Mouse (Mus musculus) spleen, postnatal 14 days (tissue): ENCODE measurements around the gene Erc2.

Experiments used
- DNase-seq, 2 experiments: peaks; one replicate each; pipeline ENCODE4 v3.0.0; 2021 to 2022; ENCODE audit warnings: low spot score in 2 of 2

Erc2 gene

GRCm38 (mm10) chr14:28441240-28441967, 819.2 kb downstream of the Erc2 start:
- no peak for DNase-seq

DNA sequence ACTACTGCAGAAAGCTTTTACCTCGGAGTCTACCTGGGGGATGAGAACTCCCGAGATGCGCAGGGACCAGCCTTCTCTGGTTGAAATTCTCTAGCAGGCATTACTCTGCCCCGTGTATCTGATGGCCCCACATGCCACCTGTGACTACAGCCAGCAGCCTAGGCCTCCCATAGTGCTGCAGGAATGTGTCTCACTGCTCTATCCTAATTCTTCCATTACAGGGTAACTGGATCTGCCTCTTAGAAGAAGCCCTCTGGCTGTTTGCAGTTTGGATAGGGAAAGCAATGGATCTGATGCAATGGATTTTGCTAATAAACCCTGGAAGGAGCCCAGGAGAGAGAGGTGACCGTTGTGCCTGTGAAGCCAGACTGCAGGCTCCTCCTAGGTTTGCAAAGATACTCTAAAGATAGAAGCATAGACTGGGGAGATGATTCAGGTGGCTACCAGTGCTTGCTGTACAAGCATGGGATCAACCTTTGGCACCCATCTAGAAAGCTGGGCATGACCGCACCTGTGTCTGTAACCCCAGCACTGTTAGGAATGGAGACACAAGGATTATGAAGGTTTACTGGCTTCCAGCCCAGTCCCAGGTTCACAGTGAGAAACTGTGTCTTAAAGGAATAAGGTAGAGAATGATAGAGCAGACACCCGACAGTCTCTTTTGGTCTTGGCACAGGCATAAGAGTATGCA, 821.2 kb downstream of the Erc2 start:
- DNase-seq, result no peak

DNA sequence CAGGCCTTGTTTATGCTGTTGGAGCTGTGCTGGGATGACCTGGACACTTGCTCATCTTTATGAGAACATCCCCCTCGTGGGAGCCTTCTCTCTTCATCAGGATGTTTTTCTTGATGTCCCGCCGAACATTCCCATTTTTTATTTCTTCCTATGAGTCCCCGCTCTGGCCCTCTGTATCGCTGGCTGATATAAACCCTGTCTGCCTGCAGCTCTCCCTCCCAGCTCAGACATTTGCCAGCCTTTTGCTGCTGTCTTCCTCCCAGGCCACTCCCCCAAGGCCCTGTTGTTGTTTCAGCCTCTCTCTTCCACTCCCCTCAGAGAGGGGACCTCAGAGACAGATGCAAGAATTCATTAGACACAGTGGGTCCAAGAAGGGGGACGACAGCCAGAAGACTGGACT, 823.5 kb downstream of the Erc2 start:
- DNase-seq, result no peak

GRCm38 (mm10) chr14:28451771-28452170, 829.5 kb downstream of the Erc2 start:
- DNase-seq, result no peak

GRCm38 (mm10) chr14:28456372-28457076, 834.3 kb downstream of the Erc2 start:
- no peak for DNase-seq

DNA sequence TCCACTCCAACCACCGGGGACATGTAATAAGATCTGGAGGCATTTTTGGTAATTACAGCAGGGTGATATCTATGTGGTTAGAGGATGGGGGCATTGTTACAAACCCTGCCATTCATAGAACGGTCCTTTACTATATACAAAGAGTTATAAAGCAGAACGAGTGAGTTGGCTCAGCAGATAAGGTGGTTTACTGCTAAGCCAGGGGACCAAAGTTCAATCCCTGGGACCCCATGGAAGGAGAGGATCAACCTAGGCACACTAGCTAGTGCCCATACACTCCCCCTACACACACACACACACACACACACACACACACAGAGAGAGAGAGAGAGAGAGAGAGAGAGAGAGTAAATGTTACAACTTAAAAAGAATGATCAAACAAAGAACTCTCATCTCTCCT, 835.2 kb downstream of the Erc2 start:
- DNase-seq, result no peak

DNA sequence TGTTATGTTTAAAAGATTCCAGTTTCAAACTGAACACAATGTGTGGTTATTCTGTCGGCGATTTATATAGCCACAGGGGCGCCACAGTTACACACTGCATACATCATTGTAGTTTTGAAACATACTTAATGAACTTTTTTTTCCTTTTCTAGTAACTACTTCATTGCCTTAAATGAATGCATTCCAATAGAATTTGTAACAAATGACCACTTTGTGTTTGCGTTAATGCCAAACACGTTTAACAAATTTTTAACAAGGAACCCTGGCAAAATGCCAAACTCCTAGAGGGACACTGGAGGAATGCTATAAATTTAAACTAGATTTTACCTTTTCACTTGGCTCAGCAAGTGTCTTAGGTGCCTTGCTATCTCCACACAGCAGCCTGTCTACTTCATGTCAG, 845.7 kb downstream of the Erc2 start:
- DNase-seq, result no peak

DNA sequence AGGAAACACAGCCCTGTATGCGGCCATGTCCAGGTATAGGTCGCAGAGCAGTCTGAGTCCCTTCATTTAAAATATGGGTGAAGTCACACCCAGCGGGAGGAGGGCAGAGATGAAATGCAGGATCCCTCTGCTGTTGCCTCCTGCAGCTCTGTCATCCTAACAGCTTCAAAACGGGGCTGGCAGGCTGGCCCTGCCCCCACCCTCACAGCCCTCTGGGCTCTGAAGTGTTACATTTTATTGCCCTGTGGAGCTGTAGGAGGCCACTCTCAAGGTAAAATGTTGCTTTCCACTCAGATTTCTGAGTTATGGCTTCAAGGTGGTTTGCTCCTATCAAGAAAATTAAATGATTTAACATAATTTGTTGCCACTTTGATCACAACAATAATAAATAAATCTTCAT, 847.5 kb downstream of the Erc2 start:
- no peak for DNase-seq

GRCm38 (mm10) chr14:28470212-28470611, 848.0 kb downstream of the Erc2 start:
- no peak for DNase-seq

- DNase-seq, result no peak
Measured at GRCm38 (mm10) chr14:28475012-28475411, 852.8 kb downstream of the Erc2 start.

- DNase-seq, result no peak
Measured at GRCm38 (mm10) chr14:28475421-28475820, 853.2 kb downstream of the Erc2 start.

DNA sequence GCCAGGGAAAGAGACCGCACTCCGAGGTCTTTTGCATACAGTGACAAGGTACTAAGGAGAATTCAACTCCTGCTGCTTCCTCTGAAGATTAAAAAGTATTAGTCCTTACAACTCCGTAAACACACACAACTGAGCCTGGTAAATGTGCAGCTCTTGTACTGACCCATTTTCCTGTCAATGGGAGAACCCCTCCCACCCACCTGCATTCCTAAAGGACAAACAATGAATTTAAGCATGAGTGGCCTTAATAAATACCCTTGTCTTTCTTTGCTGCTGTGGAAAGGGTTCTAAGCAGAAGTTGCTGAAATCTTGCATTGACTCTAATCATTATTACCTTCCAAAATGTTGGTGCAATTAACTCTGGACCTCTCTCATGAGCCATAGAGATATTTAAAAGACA, 854.5 kb downstream of the Erc2 start:
- DNase-seq, result no peak

- no peak for DNase-seq
Measured at GRCm38 (mm10) chr14:28480866-28481265, 858.6 kb downstream of the Erc2 start.

- no peak for DNase-seq
Measured at GRCm38 (mm10) chr14:28493806-28494205, 871.6 kb downstream of the Erc2 start.

DNA sequence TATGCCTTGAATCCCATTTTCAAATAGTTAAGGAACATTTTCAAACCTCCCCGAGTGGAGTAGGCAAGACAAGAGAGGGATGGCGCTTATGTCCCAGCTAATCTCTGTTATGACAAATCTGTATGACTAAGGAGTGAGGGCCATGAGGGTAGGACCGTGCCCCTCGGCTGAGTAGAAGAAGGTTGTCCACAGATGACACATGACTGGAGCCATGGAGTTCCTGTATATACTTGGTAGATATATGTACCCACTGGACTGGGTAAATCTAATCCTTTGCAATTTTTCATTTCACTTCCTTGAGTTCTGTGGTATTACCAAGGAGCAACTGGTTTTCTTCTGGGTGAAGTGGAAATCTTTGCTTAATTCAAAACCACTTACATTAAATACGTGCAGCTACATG, 872.0 kb downstream of the Erc2 start:
- no peak for DNase-seq

- no peak for DNase-seq
Measured at GRCm38 (mm10) chr14:28501216-28501878, 879.1 kb downstream of the Erc2 start.

- no peak for DNase-seq
Measured at GRCm38 (mm10) chr14:28503276-28503675, 881.0 kb downstream of the Erc2 start.

DNA sequence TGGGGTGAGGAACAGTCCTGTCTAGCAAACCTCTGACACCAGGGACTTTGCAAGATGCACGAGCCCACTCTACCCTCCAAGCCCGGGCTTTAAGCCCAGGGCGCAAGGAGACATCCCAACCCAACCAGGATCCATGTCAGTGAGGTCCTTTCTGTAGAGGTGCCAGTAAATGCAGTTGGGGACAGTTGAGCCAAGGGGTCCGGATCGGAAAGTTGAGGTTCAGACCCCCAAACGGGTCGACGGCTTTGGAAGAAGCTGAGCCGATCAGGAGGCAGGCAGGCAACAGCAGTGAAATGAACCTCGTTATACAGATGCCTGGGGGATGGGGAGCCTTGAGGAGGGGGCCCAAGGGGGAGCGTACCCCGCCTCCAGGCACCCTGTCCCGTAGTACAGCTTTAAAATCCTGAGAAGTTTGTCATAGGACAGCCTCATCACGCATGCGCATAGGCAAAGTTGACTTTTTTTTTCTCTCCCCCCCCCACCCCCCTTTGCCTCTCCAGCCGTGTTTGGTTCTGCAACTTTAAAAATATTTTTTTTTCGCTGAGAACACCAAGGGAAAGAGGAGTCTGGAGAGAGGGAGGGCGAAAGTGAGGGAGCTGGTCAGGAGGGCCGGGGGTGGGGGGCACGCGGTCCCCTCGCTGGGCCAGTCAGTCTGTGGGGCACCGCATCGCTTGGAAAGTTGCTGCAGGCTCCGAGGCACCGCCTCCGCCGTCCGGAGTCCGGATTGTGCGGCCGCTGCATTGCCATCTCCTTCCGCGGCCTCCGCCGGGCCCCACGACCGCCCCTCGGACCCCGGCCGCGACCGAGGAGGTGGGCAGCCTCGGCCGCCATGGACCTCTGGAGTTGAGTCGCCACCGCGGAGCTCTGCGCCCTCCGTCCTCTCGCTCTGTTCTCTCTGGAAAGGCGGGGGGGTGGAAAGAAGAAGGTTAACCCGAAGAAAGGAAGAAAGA, 882.1 kb downstream of the Erc2 start, which contains the start of gene Wnt5a:
Gene Wnt5a (plus strand): TSS at position 650 of the 950 bp plus-strand sequence.
- no peak for DNase-seq

GRCm38 (mm10) chr14:28505051-28505585, 882.9 kb downstream of the Erc2 start:
- DNase-seq, result no peak

- no peak for DNase-seq
Measured at GRCm38 (mm10) chr14:28505586-28506375, 883.6 kb downstream of the Erc2 start.
